Comparison of ENCODE assay signal across 1 mouse cellular context in genomic region chr5:135064382-135064766, GRCm38 (mm10).
TF ChIP-seq lines count a peak whose summit lies in the region.

No protein-coding gene starts in this region.

TF ChIP-seq in MEL, 35 proteins besides CTCF, POLR2A, EP300 and RAD21:
- TF ChIP-seq MAX (IDR thresholded peaks at IDR 0.05; ENCODE audit: low read length) (0 out of 2 replicates have a peak, but pooled peaks have one; percentile 1), ELF1 (IDR thresholded peaks at IDR 0.05; ENCODE audit: low read depth, low read length) (no peak)
